Mouse (Mus musculus): ENCODE data around the gene St5.
A peak's percentile ranks its signal among the peaks of the same experiment; 100 is the strongest.

St5 gene

GRCm38 (mm10) chr7:109606994-109607610, 96.3 kb downstream of the St5 start:
- no peak for DNase-seq

GRCm38 (mm10) chr7:109602562-109602961, 100.8 kb downstream of the St5 start:
- no peak for DNase-seq

- DNase-seq: no peak
Observed at GRCm38 (mm10) chr7:109602022-109602421, 101.4 kb downstream of the St5 start.

GRCm38 (mm10) chr7:109600702-109601101, 102.7 kb downstream of the St5 start:
- no peak for DNase-seq

GRCm38 (mm10) chr7:109599998-109600397, 103.4 kb downstream of the St5 start:
- DNase-seq: no peak

- DNase-seq: no peak
Observed at GRCm38 (mm10) chr7:109594845-109595531, 108.4 kb downstream of the St5 start.

GRCm38 (mm10) chr7:109593992-109594391, 109.4 kb downstream of the St5 start:
- DNase-seq: no peak

GRCm38 (mm10) chr7:109592184-109592583, 111.2 kb downstream of the St5 start:
- no peak for DNase-seq

GRCm38 (mm10) chr7:109590576-109590975, 112.8 kb downstream of the St5 start:
- DNase-seq: no peak

- DNase-seq: no peak
Observed at GRCm38 (mm10) chr7:109588990-109589389, 114.4 kb downstream of the St5 start.

GRCm38 (mm10) chr7:109588145-109588544, 115.3 kb downstream of the St5 start:
- peak in 1 of 2 experiments; percentile 3 for DNase-seq

- DNase-seq: no peak
Observed at GRCm38 (mm10) chr7:109584467-109584866, 118.9 kb downstream of the St5 start.

- no peak for DNase-seq
Observed at GRCm38 (mm10) chr7:109580489-109580888, 122.9 kb downstream of the St5 start.

- DNase-seq: no peak
Observed at GRCm38 (mm10) chr7:109579585-109580307, 123.7 kb downstream of the St5 start.

GRCm38 (mm10) chr7:109578880-109579584, 124.4 kb downstream of the St5 start:
- DNase-seq: no peak

- no peak for DNase-seq
Observed at GRCm38 (mm10) chr7:109576321-109577314, 126.8 kb downstream of the St5 start.

GRCm38 (mm10) chr7:109574166-109574565, 129.2 kb downstream of the St5 start:
- no peak for DNase-seq

- no peak for DNase-seq
Observed at GRCm38 (mm10) chr7:109568391-109568892, 135.0 kb downstream of the St5 start.

- no peak for DNase-seq
Observed at GRCm38 (mm10) chr7:109566841-109567768, 136.3 kb downstream of the St5 start.

GRCm38 (mm10) chr7:109566327-109566726, 137.1 kb downstream of the St5 start:
- DNase-seq: no peak
